Mouse (Mus musculus) neural tube, embryonic 12.5 days (tissue): Measurements from ENCODE around the gene Trpm3. TPM values are rescaled to one million over a fixed set of nuclear protein-coding genes. Genes with fewer than 3 reads are reported as not detected.
A peak's percentile ranks its signal among the peaks of the same experiment; 100 is the strongest.

Experiments used
- ATAC-seq: fragments of 200-750 bp; cut with Nextera tagmentation; 2 replicates; pipeline ENCODE4 v1.8.0; 2017; ENCODE audit warnings: low read depth, mild to moderate bottlenecking, moderate TSS enrichment, moderate library complexity; ENCODE audit not compliant: low FRiP score
- H3K27ac ChIP-seq: fragments of 300-500 bp; sonication (generic); 2 replicates; pipeline ENCODE4 v1.5.1; 2016
- H3K27me3 ChIP-seq: fragments of 300-500 bp; sonication (generic); replicated peaks from 2 replicates; pipeline ENCODE4 v1.6.1; 2016; ENCODE audit warnings: mild to moderate bottlenecking
- H3K36me3 ChIP-seq: fragments of 300-500 bp; sonication (generic); 2 replicates; pipeline ENCODE4 v1.6.1; 2016; ENCODE audit warnings: mild to moderate bottlenecking
- H3K4me1 ChIP-seq: fragments of 300-500 bp; sonication (generic); 2 replicates; pipeline ENCODE4 v1.6.1; 2016
- H3K4me2 ChIP-seq: fragments of 300-500 bp; sonication (generic); replicated peaks from 2 replicates; pipeline ENCODE4 v1.6.1; 2016; ENCODE audit warnings: mild to moderate bottlenecking
- H3K4me3 ChIP-seq: fragments of 300-500 bp; sonication (generic); 2 replicates; pipeline ENCODE4 v1.5.1; 2016
- H3K9ac ChIP-seq: fragments of 300-500 bp; sonication (generic); 2 replicates; pipeline ENCODE4 v1.6.1; 2016; ENCODE audit warnings: mild to moderate bottlenecking
- H3K9me3 ChIP-seq: fragments of 300-500 bp; sonication (generic); 2 replicates; pipeline ENCODE4 v1.6.1; 2016; ENCODE audit warnings: mild to moderate bottlenecking
- WGBS: fragments of 180-500 bp; shearing (Covaris S2); methylation state at CpG from one replicate; pipeline ENCODE4 v1.1.7; 2016; 5-methylcytosine and 5-hydroxymethylcytosine counted together
- polyA plus RNA-seq: library from polyadenylated mRNA; unstranded; fragments of >200 nt; fragmentation: Nextera tagmentation; extraction: Ambion mirVana; gene quantifications from 2 replicates; pipeline ENCODE4 v1.2.1, GENCODE M21; 2016

Trpm3 gene
- polyA plus RNA-seq, 1 experiment from 2014 or later: 2.1 TPM

- Histone ChIP-seq H3K4me1 (no peaks in the 10 kb centered on the region), H3K4me2 (no peak overlapping the region), H3K9me3 (no peaks in the 10 kb centered on the region), H3K4me3 (no peak overlapping the region), H3K27ac (no peak overlapping the region), H3K36me3 (no peaks in the 10 kb centered on the region), H3K27me3 (no peaks in the 10 kb centered on the region), H3K9ac (no peak overlapping the region)
- no peak for ATAC-seq
- 89% methylated on average over 7 of the region's 7 CpGs for WGBS
Observed at GRCm38 (mm10) chr19:22901892-22902291, 763.0 kb downstream of the Trpm3 start.

GRCm38 (mm10) chr19:22902386-22902785, 763.5 kb downstream of the Trpm3 start:
- no peaks in the 10 kb centered on the region for H3K4me1 ChIP-seq
- H3K27ac ChIP-seq: no peak overlapping the region
- no peak for ATAC-seq
- no peak overlapping the region for H3K4me2 ChIP-seq
- H3K9me3 ChIP-seq: no peaks in the 10 kb centered on the region
- no peaks in the 10 kb centered on the region for H3K27me3 ChIP-seq
- no peaks in the 10 kb centered on the region for H3K36me3 ChIP-seq
- no peak overlapping the region for H3K4me3 ChIP-seq
- H3K9ac ChIP-seq: no peak overlapping the region
- 95% methylated on average over 6 of the region's 6 CpGs for WGBS

- 84% methylated on average over 11 of the region's 11 CpGs for WGBS
- no peak overlapping the region for H3K4me2 ChIP-seq
- H3K27me3 ChIP-seq: no peaks in the 10 kb centered on the region
- H3K9ac ChIP-seq: no peak overlapping the region
- H3K27ac ChIP-seq: no peak overlapping the region
- no peaks in the 10 kb centered on the region for H3K4me1 ChIP-seq
- no peaks in the 10 kb centered on the region for H3K9me3 ChIP-seq
- H3K36me3 ChIP-seq: no peaks in the 10 kb centered on the region
- ATAC-seq: no peak
- no peak overlapping the region for H3K4me3 ChIP-seq
Observed at GRCm38 (mm10) chr19:22905066-22905482, 766.2 kb downstream of the Trpm3 start.

- H3K4me3 ChIP-seq: no peak overlapping the region
- no peak overlapping the region for H3K4me2 ChIP-seq
- no peak overlapping the region for H3K9ac ChIP-seq
- no peak for ATAC-seq
- no peaks in the 10 kb centered on the region for H3K27me3 ChIP-seq
- H3K4me1 ChIP-seq: no peaks in the 10 kb centered on the region
- H3K36me3 ChIP-seq: no peaks in the 10 kb centered on the region
- 87% methylated on average over 6 of the region's 6 CpGs for whole genome bisulfite sequencing
- no peak overlapping the region for H3K27ac ChIP-seq
- H3K9me3 ChIP-seq: no peaks in the 10 kb centered on the region
Observed at GRCm38 (mm10) chr19:22910686-22911085, 771.8 kb downstream of the Trpm3 start.

GRCm38 (mm10) chr19:22912971-22913370, 774.1 kb downstream of the Trpm3 start:
- no peaks in the 10 kb centered on the region for H3K9me3 ChIP-seq
- peaks cover 4% of the 10 kb centered on the region for H3K4me1 ChIP-seq
- no peak overlapping the region for H3K4me2 ChIP-seq
- 86% methylated on average over 4 of the region's 4 CpGs for WGBS
- H3K27me3 ChIP-seq: no peaks in the 10 kb centered on the region
- no peaks in the 10 kb centered on the region for H3K36me3 ChIP-seq
- no peak for ATAC-seq
- no peak overlapping the region for H3K27ac ChIP-seq
- H3K9ac ChIP-seq: no peak overlapping the region
- H3K4me3 ChIP-seq: no peak overlapping the region

GRCm38 (mm10) chr19:22915868-22916642, 777.2 kb downstream of the Trpm3 start:
- ATAC-seq: peak; percentile 79
- Histone ChIP-seq H3K9me3 (no peaks in the 10 kb centered on the region), H3K27ac (no peak overlapping the region), H3K36me3 (no peaks in the 10 kb centered on the region), H3K9ac (no peak overlapping the region), H3K4me3 (peak overlapping the region; percentile 29), H3K27me3 (no peaks in the 10 kb centered on the region), H3K4me2 (peak overlapping the region; percentile 62), H3K4me1 (peaks cover 4% of the 10 kb centered on the region)
- 21% methylated on average over 16 of the region's 16 CpGs for WGBS

- H3K4me3 ChIP-seq: no peak overlapping the region
- no peak overlapping the region for H3K9ac ChIP-seq
- no peaks in the 10 kb centered on the region for H3K9me3 ChIP-seq
- H3K27me3 ChIP-seq: no peaks in the 10 kb centered on the region
- H3K36me3 ChIP-seq: no peaks in the 10 kb centered on the region
- ATAC-seq: peak; percentile 75
- no peak overlapping the region for H3K27ac ChIP-seq
- peak overlapping the region; percentile 4; the same call in 1 of the 2 replicates for H3K4me2 ChIP-seq
- H3K4me1 ChIP-seq: peaks cover 4% of the 10 kb centered on the region
- WGBS: 54% methylated on average over 18 of the region's 18 CpGs
Observed at GRCm38 (mm10) chr19:22916643-22917344, 777.9 kb downstream of the Trpm3 start.

GRCm38 (mm10) chr19:22917345-22917735, 778.5 kb downstream of the Trpm3 start:
- ATAC-seq: no peak
- Histone ChIP-seq H3K4me1 (peaks cover 4% of the 10 kb centered on the region), H3K4me3 (no peak overlapping the region), H3K9me3 (no peaks in the 10 kb centered on the region), H3K36me3 (no peaks in the 10 kb centered on the region), H3K27ac (no peak overlapping the region), H3K27me3 (no peaks in the 10 kb centered on the region), H3K9ac (no peak overlapping the region), H3K4me2 (no peak overlapping the region)
- 83% methylated on average over 3 of the region's 3 CpGs for WGBS

GRCm38 (mm10) chr19:22920949-22921348, 782.1 kb downstream of the Trpm3 start:
- WGBS: 49% methylated on average over 5 of the region's 5 CpGs
- Histone ChIP-seq H3K27me3 (no peaks in the 10 kb centered on the region), H3K4me3 (no peak overlapping the region), H3K4me2 (no peak overlapping the region), H3K9me3 (no peaks in the 10 kb centered on the region), H3K9ac (no peak overlapping the region), H3K4me1 (peaks cover 4% of the 10 kb centered on the region), H3K27ac (no peak overlapping the region), H3K36me3 (no peaks in the 10 kb centered on the region)
- no peak for ATAC-seq

GRCm38 (mm10) chr19:22922871-22923670, 784.2 kb downstream of the Trpm3 start:
- H3K4me2 ChIP-seq: no peak overlapping the region
- ATAC-seq: no peak
- no peaks in the 10 kb centered on the region for H3K9me3 ChIP-seq
- H3K27ac ChIP-seq: no peak overlapping the region
- no peak overlapping the region for H3K4me3 ChIP-seq
- H3K9ac ChIP-seq: no peak overlapping the region
- H3K4me1 ChIP-seq: no peaks in the 10 kb centered on the region
- H3K27me3 ChIP-seq: no peaks in the 10 kb centered on the region
- no peaks in the 10 kb centered on the region for H3K36me3 ChIP-seq
- 92% methylated on average over 18 of the region's 18 CpGs for WGBS

- Histone ChIP-seq H3K9ac (no peak overlapping the region), H3K4me1 (no peaks in the 10 kb centered on the region), H3K27ac (no peak overlapping the region), H3K9me3 (no peaks in the 10 kb centered on the region), H3K36me3 (no peaks in the 10 kb centered on the region), H3K4me3 (no peak overlapping the region), H3K4me2 (no peak overlapping the region), H3K27me3 (no peaks in the 10 kb centered on the region)
- 86% methylated on average over 3 of the region's 3 CpGs for WGBS
- no peak for ATAC-seq
Observed at GRCm38 (mm10) chr19:22925284-22925683, 786.4 kb downstream of the Trpm3 start.

GRCm38 (mm10) chr19:22926753-22927152, 787.9 kb downstream of the Trpm3 start:
- H3K27me3 ChIP-seq: no peaks in the 10 kb centered on the region
- H3K9ac ChIP-seq: no peak overlapping the region
- WGBS: 78% methylated on average over 9 of the region's 9 CpGs
- H3K36me3 ChIP-seq: no peaks in the 10 kb centered on the region
- H3K9me3 ChIP-seq: no peaks in the 10 kb centered on the region
- H3K4me2 ChIP-seq: no peak overlapping the region
- H3K4me3 ChIP-seq: no peak overlapping the region
- no peak overlapping the region for H3K27ac ChIP-seq
- H3K4me1 ChIP-seq: no peaks in the 10 kb centered on the region
- ATAC-seq: no peak
